Mouse (Mus musculus): Measurements from ENCODE around the gene Chd1.

DNA sequence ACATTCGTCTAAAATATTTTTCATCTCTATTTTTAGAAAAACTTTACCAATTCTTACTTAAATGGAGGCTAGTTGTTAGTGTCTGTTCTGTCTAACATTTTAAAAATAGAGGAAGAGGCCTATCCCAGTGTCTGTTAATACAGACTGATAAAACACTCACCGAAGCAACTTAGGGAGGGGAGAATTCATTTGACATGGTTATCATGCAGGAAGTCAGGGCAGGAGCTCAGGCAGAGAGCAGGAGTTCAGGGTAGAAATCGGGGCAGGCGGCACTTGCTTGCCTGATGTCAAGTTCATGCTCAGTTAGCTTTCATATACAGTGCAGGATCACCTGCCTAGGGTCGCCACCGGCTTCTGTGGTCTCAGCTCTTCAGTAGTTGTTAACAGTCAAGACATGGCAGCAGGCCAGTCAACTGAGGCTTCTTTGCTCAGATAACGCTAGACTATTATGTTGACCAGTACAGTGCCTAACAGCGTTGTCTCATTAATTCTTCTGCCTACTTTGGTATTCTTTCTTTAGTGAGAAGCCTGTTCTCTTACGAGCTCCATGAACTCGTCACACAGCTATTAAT lies 32.7 kb downstream of the Chd1 start:
- TF ChIP-seq CTCF (IDR thresholded peaks at IDR 0.05; ENCODE audit: control insufficient read depth, insufficient read depth, low read length) (no peak), POLR2A (IDR thresholded peaks at IDR 0.05; ENCODE audit: borderline replicate concordance, control insufficient read depth, low read depth, low read length) (no peak)
